Mouse (Mus musculus): ENCODE data around the gene Fhad1. TPM values are rescaled to one million over a fixed set of nuclear protein-coding genes. Genes with fewer than 3 reads are reported as not detected.
A peak's percentile ranks its signal among the peaks of the same experiment; 100 is the strongest.

Fhad1 gene
- polyA plus RNA-seq, 1 experiment, result 1.3 TPM

GRCm38 (mm10) chr4:141871333-141871725 is 143.6 kb downstream of the Fhad1 start:
- H3K4me1 ChIP-seq (ENCODE audit: control insufficient read depth, insufficient read depth, low read length), result peaks cover 4% of the 10 kb centered on the region
- peak overlapping the region; percentile 1; the same call in 1 of the 2 replicates for H3K27ac ChIP-seq (ENCODE audit: control insufficient read depth, insufficient read depth, low read depth, low read length, poor library complexity)
- 84% methylated on average over 3 of the region's 3 CpGs for WGBS
- TF ChIP-seq POLR2A (IDR thresholded peaks at IDR 0.05; ENCODE audit: borderline replicate concordance, control insufficient read depth, low read depth, low read length), result no peak
- no peak for TF ChIP-seq CTCF (IDR thresholded peaks at IDR 0.05; ENCODE audit: control insufficient read depth, insufficient read depth, low read length)
- no peak overlapping the region for H3K4me3 ChIP-seq (replicated peaks; ENCODE audit: control insufficient read depth, low read depth, low read length)

- Histone ChIP-seq H3K27ac (ENCODE audit: control insufficient read depth, insufficient read depth, low read depth, low read length, poor library complexity) (peak overlapping the region; percentile 24), H3K4me1 (ENCODE audit: control insufficient read depth, insufficient read depth, low read length) (peaks cover 4% of the 10 kb centered on the region), H3K4me3 (replicated peaks; ENCODE audit: control insufficient read depth, low read depth, low read length) (no peak overlapping the region)
- TF ChIP-seq CTCF (IDR thresholded peaks at IDR 0.05; ENCODE audit: control insufficient read depth, insufficient read depth, low read length), result no peak
- TF ChIP-seq POLR2A (IDR thresholded peaks at IDR 0.05; ENCODE audit: borderline replicate concordance, control insufficient read depth, low read depth, low read length), result no peak
- 56% methylated on average over 11 of the region's 11 CpGs for WGBS
These were observed 144.1 kb downstream of the Fhad1 start for GRCm38 (mm10) chr4:141870666-141871332.

GRCm38 (mm10) chr4:141869436-141870215 is 145.3 kb downstream of the Fhad1 start:
- peaks cover 4% of the 10 kb centered on the region for H3K4me1 ChIP-seq (ENCODE audit: control insufficient read depth, insufficient read depth, low read length)
- H3K4me3 ChIP-seq (replicated peaks; ENCODE audit: control insufficient read depth, low read depth, low read length), result no peak overlapping the region
- peak overlapping the region; percentile 42; the same call in 1 of the 2 replicates for H3K27ac ChIP-seq (ENCODE audit: control insufficient read depth, insufficient read depth, low read depth, low read length, poor library complexity)
- WGBS, result 53% methylated on average over 5 of the region's 5 CpGs
- no peak for TF ChIP-seq CTCF (IDR thresholded peaks at IDR 0.05; ENCODE audit: control insufficient read depth, insufficient read depth, low read length)
- TF ChIP-seq POLR2A (IDR thresholded peaks at IDR 0.05; ENCODE audit: borderline replicate concordance, control insufficient read depth, low read depth, low read length), result no peak

GRCm38 (mm10) chr4:141868051-141868450 is 146.8 kb downstream of the Fhad1 start:
- TF ChIP-seq CTCF (IDR thresholded peaks at IDR 0.05; ENCODE audit: control insufficient read depth, insufficient read depth, low read length), result no peak
- TF ChIP-seq POLR2A (IDR thresholded peaks at IDR 0.05; ENCODE audit: borderline replicate concordance, control insufficient read depth, low read depth, low read length), result no peak
- Histone ChIP-seq H3K4me3 (replicated peaks; ENCODE audit: control insufficient read depth, low read depth, low read length) (no peak overlapping the region), H3K4me1 (ENCODE audit: control insufficient read depth, insufficient read depth, low read length) (peaks cover 4% of the 10 kb centered on the region), H3K27ac (ENCODE audit: control insufficient read depth, insufficient read depth, low read depth, low read length, poor library complexity) (no peak overlapping the region)
- WGBS, result 88% methylated on average over 10 of the region's 10 CpGs

- WGBS, result 63% methylated on average over 4 of the region's 4 CpGs
- Histone ChIP-seq H3K27ac (ENCODE audit: control insufficient read depth, insufficient read depth, low read depth, low read length, poor library complexity) (no peak overlapping the region), H3K4me3 (replicated peaks; ENCODE audit: control insufficient read depth, low read depth, low read length) (no peak overlapping the region), H3K4me1 (ENCODE audit: control insufficient read depth, insufficient read depth, low read length) (peaks cover 4% of the 10 kb centered on the region)
- no peak for TF ChIP-seq POLR2A (IDR thresholded peaks at IDR 0.05; ENCODE audit: borderline replicate concordance, control insufficient read depth, low read depth, low read length)
- no peak for TF ChIP-seq CTCF (IDR thresholded peaks at IDR 0.05; ENCODE audit: control insufficient read depth, insufficient read depth, low read length)
These were observed 147.4 kb downstream of the Fhad1 start for GRCm38 (mm10) chr4:141867498-141867897.

- TF ChIP-seq CTCF (IDR thresholded peaks at IDR 0.05; ENCODE audit: control insufficient read depth, insufficient read depth, low read length) (no peak), POLR2A (IDR thresholded peaks at IDR 0.05; ENCODE audit: borderline replicate concordance, control insufficient read depth, low read depth, low read length) (no peak)
- H3K4me1 ChIP-seq (ENCODE audit: control insufficient read depth, insufficient read depth, low read length), result peaks cover 3% of the 10 kb centered on the region
- no peak overlapping the region for H3K4me3 ChIP-seq (replicated peaks; ENCODE audit: control insufficient read depth, low read depth, low read length)
- WGBS, result 83% methylated on average over 10 of the region's 10 CpGs
- H3K27ac ChIP-seq (ENCODE audit: control insufficient read depth, insufficient read depth, low read depth, low read length, poor library complexity), result no peak overlapping the region
These were observed 147.9 kb downstream of the Fhad1 start for GRCm38 (mm10) chr4:141866933-141867490.

- no peaks in the 10 kb centered on the region; the same call in 1 of the 2 replicates for H3K4me1 ChIP-seq (ENCODE audit: control insufficient read depth, insufficient read depth, low read length)
- 87% methylated on average over 5 of the region's 5 CpGs for WGBS
- H3K27ac ChIP-seq (ENCODE audit: control insufficient read depth, insufficient read depth, low read depth, low read length, poor library complexity), result no peak overlapping the region
- H3K4me3 ChIP-seq (replicated peaks; ENCODE audit: control insufficient read depth, low read depth, low read length), result no peak overlapping the region
- TF ChIP-seq CTCF (IDR thresholded peaks at IDR 0.05; ENCODE audit: control insufficient read depth, insufficient read depth, low read length), result no peak
- TF ChIP-seq POLR2A (IDR thresholded peaks at IDR 0.05; ENCODE audit: borderline replicate concordance, control insufficient read depth, low read depth, low read length), result no peak
These were observed 149.3 kb downstream of the Fhad1 start for GRCm38 (mm10) chr4:141865600-141865999.

- H3K4me1 ChIP-seq (ENCODE audit: control insufficient read depth, insufficient read depth, low read length), result no peaks in the 10 kb centered on the region; the same call in 1 of the 2 replicates
- H3K4me3 ChIP-seq (replicated peaks; ENCODE audit: control insufficient read depth, low read depth, low read length), result no peak overlapping the region
- TF ChIP-seq CTCF (IDR thresholded peaks at IDR 0.05; ENCODE audit: control insufficient read depth, insufficient read depth, low read length), result no peak
- TF ChIP-seq POLR2A (IDR thresholded peaks at IDR 0.05; ENCODE audit: borderline replicate concordance, control insufficient read depth, low read depth, low read length), result no peak
- H3K27ac ChIP-seq (ENCODE audit: control insufficient read depth, insufficient read depth, low read depth, low read length, poor library complexity), result no peak overlapping the region
- WGBS, result 83% methylated on average over 5 of the region's 5 CpGs
These were observed 149.9 kb downstream of the Fhad1 start for GRCm38 (mm10) chr4:141865006-141865405.

Measured in bone marrow, adult 2 months (tissue).